Mouse (Mus musculus) midbrain, postnatal 0 days (tissue): Measurements from ENCODE around the gene Gprc5d. TPM values are rescaled to one million over a fixed set of nuclear protein-coding genes. Genes with fewer than 3 reads are reported as not detected.

ENCODE experiments used
- ATAC-seq: fragments of 200-750 bp; cut with Nextera tagmentation; 2 replicates; pipeline ENCODE4 v1.8.0; 2017; ENCODE audit warnings: moderate number of reproducible peaks, mild to moderate bottlenecking, moderate TSS enrichment, moderate library complexity; ENCODE audit not compliant: low FRiP score
- DNase-seq: peaks from one replicate; pipeline ENCODE4 v3.0.0-alpha.2; 2015; ENCODE audit warnings: low spot score
- H3K27ac ChIP-seq: fragments of 300-500 bp; sonication (generic); 2 replicates; pipeline ENCODE4 v1.5.1; 2014; ENCODE audit warnings: low read depth, mild to moderate bottlenecking, low read length, mixed read lengths
- H3K27me3 ChIP-seq: fragments of 300-500 bp; sonication (generic); 2 replicates; pipeline ENCODE4 v1.6.1; 2014; ENCODE audit warnings: low read length, control low read depth, mixed read lengths; ENCODE audit not compliant: insufficient read depth
- H3K36me3 ChIP-seq: fragments of 300-500 bp; sonication (generic); 2 replicates; pipeline ENCODE4 v1.6.1; 2014; ENCODE audit warnings: low read length, control low read depth, mixed read lengths; ENCODE audit not compliant: insufficient read depth
- H3K4me1 ChIP-seq: fragments of 300-500 bp; sonication (generic); 2 replicates; pipeline ENCODE4 v1.6.1; 2014; ENCODE audit warnings: mild to moderate bottlenecking, control low read depth, antibody characterized with exemption, low read length, mixed read lengths; ENCODE audit not compliant: insufficient read depth
- H3K4me2 ChIP-seq: fragments of 300-500 bp; sonication (generic); 2 replicates; pipeline ENCODE4 v1.6.1; 2014; ENCODE audit warnings: low read depth, mild to moderate bottlenecking, low read length, mixed read lengths; ENCODE audit not compliant: poor library complexity, severe bottlenecking
- H3K4me3 ChIP-seq: fragments of 300-500 bp; sonication (generic); 2 replicates; pipeline ENCODE4 v1.5.1; 2014; ENCODE audit warnings: low read depth, mild to moderate bottlenecking, low read length, moderate library complexity
- H3K9ac ChIP-seq: fragments of 300-500 bp; sonication (generic); replicated peaks from 2 replicates; pipeline ENCODE4 v1.6.1; 2014; ENCODE audit warnings: mild to moderate bottlenecking, low read length, moderate library complexity, mixed read lengths; ENCODE audit not compliant: poor library complexity, severe bottlenecking
- H3K9me3 ChIP-seq: fragments of 300-500 bp; sonication (generic); 2 replicates; pipeline ENCODE4 v1.6.1; 2016; ENCODE audit warnings: low read length, control low read depth
- CTCF ChIP-seq: IDR thresholded peaks from 2 replicates; pipeline ENCODE4 v1.5.1; 2016; ENCODE audit warnings: antibody characterized with exemption, mild to moderate bottlenecking
- WGBS: fragments of 180-500 bp; shearing (Covaris S2); extraction: QIAGEN DNeasy Blood & Tissue Kit; methylation state at CpG from one replicate; pipeline ENCODE4 v1.1.7; 2014; 5-methylcytosine and 5-hydroxymethylcytosine counted together
- polyA plus RNA-seq: library from polyadenylated mRNA; unstranded; fragments of >200 nt; fragmentation: Nextera tagmentation; extraction: Ambion mirVana; gene quantifications from 2 replicates; pipeline ENCODE4 v1.2.1, GENCODE M21; 2015
- total RNA-seq: library from RNA; depleted of rRNA; stranded (reverse); fragments of >200 nt; gene quantifications from 2 replicates; pipeline ENCODE4 v1.2.3, GENCODE M21; 2014; rRNA removed

The Gprc5d gene
- total and polyA plus RNA-seq, 2 experiments from 2014 or later = 0.27 TPM; not detected in 1

DNA sequence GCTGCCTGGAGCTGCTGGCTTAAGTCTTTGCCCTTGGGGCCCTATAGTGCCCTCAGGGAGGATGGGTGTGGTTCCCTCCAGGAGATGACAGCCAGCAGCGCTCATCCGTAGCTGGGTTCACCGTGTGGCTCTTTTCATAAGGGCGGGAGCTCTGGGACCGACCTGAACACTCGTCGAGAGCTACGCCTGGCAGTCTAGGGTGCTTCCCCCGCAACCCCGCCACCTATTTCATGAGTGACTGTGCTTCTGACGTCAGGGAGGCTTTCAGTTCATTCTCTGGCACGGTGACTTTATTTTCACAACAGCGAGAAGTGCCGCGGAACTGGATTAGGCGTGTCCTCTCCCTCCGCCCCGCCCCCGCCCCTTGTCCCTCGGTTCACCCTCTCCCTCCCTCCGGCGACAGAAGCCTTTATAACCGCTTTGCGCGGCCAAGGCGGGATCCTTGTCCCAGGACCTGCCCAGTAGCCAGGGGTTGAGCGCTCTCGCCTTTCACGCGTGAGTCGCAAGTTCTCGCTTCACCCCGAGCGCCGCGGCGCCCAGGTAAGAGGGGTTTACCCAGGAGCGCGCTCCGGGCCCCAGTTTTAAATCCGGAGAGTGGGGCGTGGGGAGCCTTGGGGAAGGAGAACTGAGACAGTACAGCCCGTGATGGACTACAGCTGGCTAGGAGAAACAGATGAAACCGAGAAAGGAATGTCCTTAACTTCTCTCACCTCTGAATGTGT is 52.7 kb downstream of the Gprc5d start, which contains the start of gene Gprc5a:
Gprc5a (plus strand) TSS at position 416 of the 722 bp plus-strand sequence.
- peak within 1 kb of the TSS; percentile 40 for H3K4me3 ChIP-seq
- H3K36me3 ChIP-seq = no peaks in the 10 kb centered on the region
- WGBS = 2% methylated on average over 44 of the region's 44 CpGs
- H3K4me2 ChIP-seq = peak within 1 kb of the TSS; percentile 79
- no peak within 1 kb of the TSS; the same call in 1 of the 2 replicates for H3K27ac ChIP-seq
- 0 out of 2 replicates have a peak within 1 kb of the TSS, but pooled peaks have one; percentile 39 for H3K9ac ChIP-seq
- no peak for TF ChIP-seq CTCF
- peak; percentile 17 for DNase-seq
- peaks cover 3% of the 10 kb centered on the region; the same call in 1 of the 2 replicates for H3K4me1 ChIP-seq
- peaks cover 11% of the 10 kb centered on the region for H3K27me3 ChIP-seq
- no peak for ATAC-seq
- H3K9me3 ChIP-seq = no peaks in the 10 kb centered on the region

DNA sequence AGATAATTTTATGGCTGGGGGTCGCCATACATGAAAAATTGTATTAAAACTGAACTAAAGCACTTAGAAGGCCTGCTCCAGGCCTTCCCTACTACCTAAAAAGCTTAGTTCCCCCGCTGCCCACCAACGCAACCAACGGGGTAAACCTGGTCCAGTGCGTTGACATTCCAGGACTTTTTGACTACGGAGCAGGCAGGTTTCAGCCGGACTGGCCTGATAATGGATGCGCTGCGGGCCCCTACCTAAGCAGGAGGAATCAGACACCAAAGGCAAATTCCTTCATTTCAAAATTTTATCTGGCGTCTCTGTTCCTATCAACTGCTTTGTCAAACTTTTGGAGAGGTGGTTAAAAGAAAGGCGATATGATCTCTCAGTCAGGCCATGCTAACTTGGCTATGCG is 53.5 kb downstream of the Gprc5d start:
- H3K4me2 ChIP-seq = no peak overlapping the region
- H3K9me3 ChIP-seq = no peaks in the 10 kb centered on the region
- ATAC-seq = no peak
- peaks cover 3% of the 10 kb centered on the region; the same call in 1 of the 2 replicates for H3K4me1 ChIP-seq
- no peak for TF ChIP-seq CTCF
- WGBS = 70% methylated on average over 12 of the region's 12 CpGs
- no peak for DNase-seq
- no peaks in the 10 kb centered on the region for H3K36me3 ChIP-seq
- no peak overlapping the region for H3K27ac ChIP-seq
- peaks cover 11% of the 10 kb centered on the region for H3K27me3 ChIP-seq
- no peak overlapping the region for H3K9ac ChIP-seq
- H3K4me3 ChIP-seq = no peak overlapping the region

DNA sequence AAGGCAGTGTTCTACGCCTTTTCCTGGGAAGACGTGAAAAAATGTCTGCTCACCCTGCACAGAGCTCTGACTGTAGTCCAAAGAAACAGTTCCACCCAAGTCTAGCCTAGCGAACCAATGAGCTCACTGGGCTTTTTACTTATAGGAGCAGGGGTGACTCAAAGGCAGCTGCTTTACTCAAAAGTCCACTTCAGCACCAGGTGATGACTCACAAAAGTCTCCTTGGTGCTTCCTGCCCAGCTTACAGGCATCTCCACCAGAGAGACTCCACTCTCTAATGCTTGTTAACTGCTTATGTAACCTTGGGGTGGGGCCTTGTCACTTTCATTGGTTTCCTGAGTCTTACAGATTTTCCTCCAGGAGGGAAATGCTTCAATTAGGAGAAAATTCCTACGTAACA is 57.4 kb downstream of the Gprc5d start:
- Histone ChIP-seq H3K4me2 (no peak overlapping the region), H3K36me3 (no peaks in the 10 kb centered on the region), H3K27ac (no peak overlapping the region), H3K4me3 (no peak overlapping the region), H3K4me1 (peaks cover 3% of the 10 kb centered on the region; the same call in 1 of the 2 replicates), H3K9me3 (no peaks in the 10 kb centered on the region), H3K27me3 (peaks cover 4% of the 10 kb centered on the region), H3K9ac (no peak overlapping the region)
- no peak for TF ChIP-seq CTCF
- WGBS = 93% methylated on average over 4 of the region's 4 CpGs
- DNase-seq (no peak), ATAC-seq (no peak)

Other genes with a start within 250 kb of the Gprc5d start
- 32.1 and 34.2 TPM in 2 replicates for gene Gpr19, start 219.7 kb downstream of the Gprc5d start, total RNA-seq
- gene Gpr19, start 219.7 kb downstream of the Gprc5d start, polyA plus RNA-seq = 38.5 and 41.6 TPM in 2 replicates
- gene Cdkn1b, start 197.9 kb downstream of the Gprc5d start, total RNA-seq = 48.5 and 58.8 TPM in 2 replicates
- 23.9 and 25.6 TPM in 2 replicates for gene Cdkn1b, start 197.9 kb downstream of the Gprc5d start, polyA plus RNA-seq
- gene Apold1, start 136.6 kb downstream of the Gprc5d start, total RNA-seq = 5.8 and 6.1 TPM in 2 replicates
- gene Apold1, start 136.6 kb downstream of the Gprc5d start, polyA plus RNA-seq = 4.3 and 5.1 TPM in 2 replicates
- 27.5 and 43.5 TPM in 2 replicates for gene Ddx47, start 106.7 kb downstream of the Gprc5d start, total RNA-seq
- gene Ddx47, start 106.7 kb downstream of the Gprc5d start, polyA plus RNA-seq = 58.1 and 58.4 TPM in 2 replicates
- gene Gprc5a, start 52.6 kb downstream of the Gprc5d start, total RNA-seq = not detected in 2 replicates
- 0.21 and 0.49 TPM in 2 replicates for gene Gprc5a, start 52.6 kb downstream of the Gprc5d start, polyA plus RNA-seq
- 90.5 and 106 TPM in 2 replicates for gene Fam234b, start 79.7 kb upstream of the Gprc5d start, total RNA-seq
- 114 and 119 TPM in 2 replicates for gene Fam234b, start 79.7 kb upstream of the Gprc5d start, polyA plus RNA-seq
- gene Hebp1, start 79.7 kb upstream of the Gprc5d start, total RNA-seq = 8.9 and 10.6 TPM in 2 replicates
- 8.7 and 9.2 TPM in 2 replicates for gene Hebp1, start 79.7 kb upstream of the Gprc5d start, polyA plus RNA-seq
- 0.99 and 2.6 TPM in 2 replicates for gene Gsg1, start 136.1 kb upstream of the Gprc5d start, total RNA-seq
- 0.17 and 0.37 TPM in 2 replicates for gene Gsg1, start 136.1 kb upstream of the Gprc5d start, polyA plus RNA-seq
- not detected in 2 replicates for gene Pbp2, start 192.1 kb upstream of the Gprc5d start, total RNA-seq
- not detected in 2 replicates for gene Pbp2, start 192.1 kb upstream of the Gprc5d start, polyA plus RNA-seq
- 26.9 and 42.1 TPM in 2 replicates for gene Emp1, start 244.3 kb upstream of the Gprc5d start, total RNA-seq
- 5.6 and 5.7 TPM in 2 replicates for gene Emp1, start 244.3 kb upstream of the Gprc5d start, polyA plus RNA-seq